Mouse (Mus musculus) c-Kit-positive CD71-positive TER-119-negative erythroid progenitor cells, embryonic 14.5 days (primary cell): ENCODE data around the gene Slfnl1.

ENCODE experiments used
- DNase-seq: peaks from one replicate; pipeline ENCODE4 v3.0.0-alpha.2; 2013; ENCODE audit warnings: low read depth

Slfnl1 gene

DNA sequence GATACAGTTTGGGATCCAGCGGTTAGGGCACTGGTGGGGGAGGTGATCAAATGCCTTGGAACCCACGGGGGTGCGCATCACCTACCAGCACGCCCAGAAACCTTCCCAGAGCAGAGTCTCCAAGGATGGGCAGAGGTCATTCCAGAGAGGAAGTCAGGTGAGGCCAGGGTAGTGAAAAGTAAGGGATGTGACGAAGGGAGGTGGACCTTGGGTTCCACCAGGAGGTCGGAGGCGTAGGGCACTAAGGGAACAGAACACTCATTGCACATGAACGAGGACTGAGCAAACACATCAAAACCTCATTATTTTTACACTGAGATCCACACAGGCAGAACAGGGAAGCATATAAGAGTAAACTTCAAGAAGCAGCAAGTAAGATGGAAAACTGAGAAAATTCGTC is 49.7 kb downstream of the Slfnl1 start:
- DNase-seq = no peak
